Mouse (Mus musculus): ENCODE data around the gene Zfp974. TPM values are rescaled to one million over a fixed set of nuclear protein-coding genes. Genes with fewer than 3 reads are reported as not detected.
"Not testable (repeated sequence)": the region's sequence is repeated elsewhere in the genome, so short reads cannot be mapped to it uniquely, and the experiment has no call there.

The Zfp974 gene
- total and polyA plus RNA-seq, 3 experiments, result 1.4 to 2.0 TPM; not detected in 1

DNA sequence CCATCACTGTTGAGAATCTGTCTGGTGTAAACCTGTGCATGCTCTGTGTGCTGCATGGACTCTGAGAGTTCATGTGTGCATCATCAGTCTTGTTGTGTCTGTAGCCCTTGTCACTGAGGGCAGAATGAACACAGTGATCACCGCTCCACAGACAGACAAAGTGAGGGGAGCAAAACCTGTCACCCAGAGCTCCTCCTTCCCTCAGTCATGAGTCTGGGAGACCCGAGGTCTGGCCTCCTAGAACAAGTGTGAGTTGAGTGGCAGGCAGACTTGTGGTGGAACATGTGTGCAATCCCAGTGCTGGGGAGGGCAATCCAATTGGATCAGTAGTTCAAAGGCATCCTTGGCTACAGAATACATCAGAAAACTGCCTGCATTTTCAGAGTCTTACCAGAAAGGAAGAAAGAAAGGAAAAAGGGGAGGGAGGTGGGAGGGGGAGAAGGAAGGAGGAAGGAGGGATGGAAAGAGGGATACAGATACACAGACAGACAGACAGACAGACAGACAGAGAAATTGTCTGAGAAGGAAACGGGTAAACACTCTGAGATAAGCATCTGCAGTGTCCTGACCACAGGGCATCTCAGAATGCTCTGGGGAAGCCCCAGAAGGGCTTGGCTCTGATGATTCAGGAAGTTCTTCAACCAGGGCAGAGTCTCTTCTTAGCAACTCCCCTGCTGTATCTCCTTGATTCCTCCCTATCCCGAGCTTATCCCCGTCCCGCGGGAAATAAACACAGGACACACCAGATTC lies 4.0 kb upstream of the Zfp974 start (continued):
- TF ChIP-seq EP300 (IDR thresholded peaks at IDR 0.05; ENCODE audit: low read depth in 1 of 2, low read length in 2 of 2), result peak in 1 of 2 experiments; percentile 31; a peak in 1 of 4 replicates
- no peak for TF ChIP-seq POLR2AphosphoS2 (IDR thresholded peaks at IDR 0.05; ENCODE audit: low read length)
- no peak for TF ChIP-seq NELFE (IDR thresholded peaks at IDR 0.05; ENCODE audit: low read depth, low read length)
- TF ChIP-seq POLR2AphosphoS5 (IDR thresholded peaks at IDR 0.05; ENCODE audit: borderline replicate concordance, low read depth, low read length), result no peak
- no peak for TF ChIP-seq MAZ (IDR thresholded peaks at IDR 0.05; ENCODE audit: low read depth, low read length)
- TF ChIP-seq MXI1 (IDR thresholded peaks at IDR 0.05; ENCODE audit: low read depth, low read length), result no peak
- TF ChIP-seq MYB (IDR thresholded peaks at IDR 0.05; ENCODE audit: low read depth, low read length), result no peak
- no peak for TF ChIP-seq POLR2A (IDR thresholded peaks at IDR 0.05; ENCODE audit: control insufficient read depth in 1 of 2, insufficient read depth in 1 of 2, low read depth in 1 of 2, low read length in 2 of 2, poor library complexity in 1 of 2)
- TF ChIP-seq TAL1 (IDR thresholded peaks at IDR 0.05; ENCODE audit: low read length), result peak; percentile 36; the same call in 1 of the 2 replicates
- no peak for TF ChIP-seq GABPA (IDR thresholded peaks at IDR 0.05; ENCODE audit: low read depth, low read length)
- TF ChIP-seq SMC3 (IDR thresholded peaks at IDR 0.05; ENCODE audit: low read depth, low read length), result no peak
- TF ChIP-seq ZMIZ1 (IDR thresholded peaks at IDR 0.05; ENCODE audit: low read depth, low read length), result no peak
- no peak for TF ChIP-seq CTCF (IDR thresholded peaks at IDR 0.05 in 2 of 3, conservative IDR thresholded peaks at IDR 0.05 in 1 of 3; ENCODE audit: control insufficient read depth in 1 of 3, insufficient read depth in 1 of 3, low read depth in 2 of 3, low read length in 3 of 3, poor library complexity in 1 of 3, severe bottlenecking in 1 of 3)
- TF ChIP-seq CHD1 (IDR thresholded peaks at IDR 0.05; ENCODE audit: low read depth, low read length), result no peak
- peak; percentile 48; the same call in 1 of the 2 replicates for TF ChIP-seq ETS1 (IDR thresholded peaks at IDR 0.05; ENCODE audit: low read depth, low read length)
- TF ChIP-seq MAX (IDR thresholded peaks at IDR 0.05; ENCODE audit: low read length), result no peak
- TF ChIP-seq ZC3H11A (IDR thresholded peaks at IDR 0.05; ENCODE audit: low read depth, low read length), result no peak

DNA sequence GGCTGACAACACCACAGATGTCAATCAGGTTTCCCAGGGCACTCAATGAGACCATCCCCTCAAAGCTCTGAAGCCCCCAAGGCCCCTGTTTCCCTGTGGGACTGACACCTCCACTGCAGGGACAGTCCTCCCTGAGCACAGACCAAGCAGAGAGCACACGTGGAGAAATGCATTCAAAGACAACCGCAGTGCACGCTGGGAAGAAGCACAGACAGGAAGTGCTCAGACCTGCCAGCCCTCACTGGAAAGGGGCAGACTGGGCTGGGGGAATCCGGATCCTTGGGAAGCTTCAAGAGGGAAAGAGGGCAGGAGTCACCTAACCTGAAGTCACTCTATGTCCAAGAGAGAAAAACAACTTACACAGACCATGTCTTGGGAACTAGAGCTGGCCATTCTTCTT lies 2.2 kb downstream of the Zfp974 start:
- H3K9ac ChIP-seq (ENCODE audit: control insufficient read depth, low read depth, low read length, poor library complexity, severe bottlenecking); H3K4me1 ChIP-seq (ENCODE audit: control insufficient read depth in 1 of 2, insufficient read depth in 2 of 2, low read length in 2 of 2); H3K27me3 ChIP-seq (ENCODE audit: control insufficient read depth in 1 of 2, insufficient read depth in 2 of 2, low read length in 2 of 2); H3K27ac ChIP-seq (ENCODE audit: control insufficient read depth, low read depth, low read length); H3K4me3 ChIP-seq (ENCODE audit: control insufficient read depth in 1 of 2, insufficient read depth in 1 of 2, low read depth in 2 of 2, low read length in 2 of 2); H3K79me2 ChIP-seq (ENCODE audit: control insufficient read depth, insufficient read depth, low read length, poor library complexity); DNase-seq (ENCODE audit: low read depth, low spot score); H3K9me3 ChIP-seq (replicated peaks; ENCODE audit: insufficient read depth, low read length): not testable (repeated sequence)
- H3K36me3 ChIP-seq (ENCODE audit: control insufficient read depth in 1 of 2, insufficient read depth in 2 of 2, low read length in 2 of 2), result peaks cover 0 to 12% of the 10 kb centered on the region in 2 experiments; a peak in 2 of 4 replicates

- not testable (repeated sequence) for H3K9ac ChIP-seq (ENCODE audit: control insufficient read depth, low read depth, low read length, poor library complexity, severe bottlenecking); H3K9me3 ChIP-seq (replicated peaks; ENCODE audit: insufficient read depth, low read length); DNase-seq (ENCODE audit: low read depth, low spot score); H3K79me2 ChIP-seq (ENCODE audit: control insufficient read depth, insufficient read depth, low read length, poor library complexity); H3K27ac ChIP-seq (ENCODE audit: control insufficient read depth, low read depth, low read length); H3K4me1 ChIP-seq (ENCODE audit: control insufficient read depth in 1 of 2, insufficient read depth in 2 of 2, low read length in 2 of 2); H3K4me3 ChIP-seq (ENCODE audit: control insufficient read depth in 1 of 2, insufficient read depth in 1 of 2, low read depth in 2 of 2, low read length in 2 of 2); H3K36me3 ChIP-seq (ENCODE audit: control insufficient read depth in 1 of 2, insufficient read depth in 2 of 2, low read length in 2 of 2); H3K27me3 ChIP-seq (ENCODE audit: control insufficient read depth in 1 of 2, insufficient read depth in 2 of 2, low read length in 2 of 2)
Measured at GRCm38 (mm10) chr7:27910952-27911351, 18.3 kb downstream of the Zfp974 start.

All from MEL (cell line).